Mouse (Mus musculus) heart, postnatal 0 days (tissue): ENCODE results near the gene Klc2.

Experiments used
- CTCF ChIP-seq: IDR thresholded peaks from 2 replicates; pipeline ENCODE4 v1.5.1; 2016; ENCODE audit warnings: antibody characterized with exemption, control low read depth, low read depth
- EP300 ChIP-seq: IDR thresholded peaks from 2 replicates; pipeline ENCODE4 v1.6.1; 2016; ENCODE audit warnings: antibody characterized with exemption, low read depth

DNA sequence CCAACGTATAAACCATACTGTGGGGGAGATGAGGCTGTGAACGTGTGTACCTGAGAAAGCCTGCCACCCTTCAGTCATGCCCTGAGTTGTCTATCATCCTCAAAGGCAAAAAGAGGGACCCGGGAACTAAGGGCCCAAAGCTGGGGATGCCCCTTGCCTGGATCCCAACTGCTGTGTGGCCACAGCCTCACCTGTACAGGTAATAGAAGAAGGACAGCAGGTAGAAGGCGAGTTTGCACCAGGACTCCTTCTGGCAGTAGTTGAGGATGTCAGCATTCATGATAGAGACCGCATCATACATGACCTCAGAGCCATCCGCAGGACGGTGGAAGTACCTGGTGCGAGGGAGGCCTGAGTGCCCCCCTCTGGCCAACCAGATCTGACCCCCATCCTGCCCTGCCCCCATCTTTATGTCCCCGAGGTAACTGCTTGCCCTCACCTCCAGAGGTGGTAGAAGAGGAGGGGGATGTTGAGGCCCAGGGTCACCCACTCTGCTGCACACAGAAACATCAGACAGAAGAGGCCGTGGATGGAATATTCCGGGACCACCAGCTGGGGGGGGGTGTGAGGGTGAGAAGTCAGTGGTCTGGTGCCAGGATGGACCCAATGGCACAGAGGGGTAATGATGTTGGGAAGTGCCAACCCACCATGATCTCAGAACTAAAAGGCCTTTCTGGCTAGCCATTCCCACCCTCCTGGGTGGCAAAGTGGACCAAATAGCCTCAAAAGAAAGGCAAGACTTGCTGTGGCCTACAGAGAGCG lies 24.7 kb downstream of the Klc2 start:
- no peak for TF ChIP-seq CTCF
- TF ChIP-seq EP300 = no peak
